10 mouse cellular contexts compared by ENCODE assay signal in genomic region chr4:12595801-12596515, GRCm38 (mm10).
DNase-seq lines count a peak whose midpoint lies in the region.
"Had no signal": no experiment of that assay in that cellular context is flagged by ENCODE, and none has a peak within 500 bp of the region (broad histone marks: within the 10 kb centered on the region; RNA-seq: fewer than 3 reads in every experiment).

No protein-coding gene starts in this region.

- intact Hi-C loops in left cerebral cortex, postnatal 4 days (cut with DNase I) = no loop called here

- DNase-seq in left cerebral cortex, adult 18-20 months (ENCODE audit: low spot score in 2 of 2) = peak; percentile 50 to 52
- no peak for DNase-seq in left cerebral cortex, postnatal 4 days
- peak; percentile 71 for DNase-seq in embryo, embryonic 11 days
- peak; percentile 8 to 16 for DNase-seq in frontal cortex, postnatal 14 days (ENCODE audit: low spot score in 2 of 2)
- DNase-seq in right cerebral cortex, adult 2 months (ENCODE audit: low spot score in 2 of 2) = peak; percentile 43 to 50
- no peak for DNase-seq in thymus, adult 18-20 months
- DNase-seq in B cell, adult 2 months = no peak
- DNase-seq: adrenal gland, postnatal 25 days; cerebellum, adult 2 months; lung, postnatal 36 days had no signal

Comparison
In these comparisons a context has a peak if more than half of its experiments do, and no peak if none do; other contexts are left out.
1. DNase-seq: peak in left cerebral cortex, adult 18-20 months (2 of 2), embryo, embryonic 11 days (single experiment), frontal cortex, postnatal 14 days (2 of 2) and right cerebral cortex, adult 2 months (2 of 2); none in left cerebral cortex, postnatal 4 days (single experiment), thymus, adult 18-20 months (0 of 2) and B cell, adult 2 months (0 of 2).